Mouse (Mus musculus): Measurements from ENCODE around the gene Zmym1. TPM values are rescaled to one million over a fixed set of nuclear protein-coding genes. Genes with fewer than 3 reads are reported as not detected.

The Zmym1 gene
- 11.0 and 18.4 TPM in 2 replicates for polyA plus RNA-seq (2012; rRNA removed)

GRCm38 (mm10) chr4:127060585-127061290 is at the start of gene Zmym1:
Gene Zmym1, minus strand, starts transcription at chr4:127061152.

GRCm38 (mm10) chr4:127076875-127077548 is 16.1 kb upstream of the Zmym1 start, which contains the start of gene Zmym6:
Gene Zmym6, plus strand, starts transcription at chr4:127077383.

GRCm38 (mm10) chr4:127021151-127021945 is 39.6 kb downstream of the Zmym1 start, which contains the start of gene Sfpq:
Gene Sfpq, plus strand, starts transcription at chr4:127021324.

Other genes with a start within 250 kb of the Zmym1 start
- 37.9 and 41.0 TPM in 2 replicates for gene Zmym4, start 93.0 kb downstream of the Zmym1 start, polyA plus RNA-seq (2012; rRNA removed)
- gene Sfpq, start 39.8 kb downstream of the Zmym1 start, polyA plus RNA-seq (2012; rRNA removed): 504 and 860 TPM in 2 replicates
- 26.3 and 35.2 TPM in 2 replicates for gene Zmym6, start 16.2 kb upstream of the Zmym1 start, polyA plus RNA-seq (2012; rRNA removed)
- gene Tmem35b, start 62.5 kb upstream of the Zmym1 start, polyA plus RNA-seq (2012; rRNA removed): 8.6 and 15.0 TPM in 2 replicates
- gene Dlgap3, start 108.1 kb upstream of the Zmym1 start, polyA plus RNA-seq (2012; rRNA removed): 4.6 and 6.1 TPM in 2 replicates
- gene Smim12, start 182.6 kb upstream of the Zmym1 start, polyA plus RNA-seq (2012; rRNA removed): 34.3 and 40.8 TPM in 2 replicates

Measured in central nervous system, embryonic 11.5 days (tissue).